Mouse (Mus musculus) midbrain, embryonic 13.5 days (tissue): ENCODE measurements around the gene Tmem150c. TPM values are rescaled to one million over a fixed set of nuclear protein-coding genes. Genes with fewer than 3 reads are reported as not detected.

ENCODE experiments used
- ATAC-seq: fragments of 200-750 bp; cut with Nextera tagmentation; 2 replicates; pipeline ENCODE4 v1.8.0; 2017; ENCODE audit warnings: mild to moderate bottlenecking, moderate TSS enrichment, moderate library complexity
- H3K27ac ChIP-seq: fragments of 300-500 bp; sonication (generic); 2 replicates; pipeline ENCODE4 v1.5.1; 2015; ENCODE audit warnings: inconsistent platforms, mild to moderate bottlenecking, moderate library complexity
- H3K27me3 ChIP-seq: fragments of 300-500 bp; sonication (generic); 2 replicates; pipeline ENCODE4 v1.6.1; 2015; ENCODE audit warnings: mild to moderate bottlenecking, inconsistent platforms
- H3K36me3 ChIP-seq: fragments of 300-500 bp; sonication (generic); 2 replicates; pipeline ENCODE4 v1.6.1; 2015; ENCODE audit warnings: mild to moderate bottlenecking, inconsistent platforms
- H3K4me1 ChIP-seq: fragments of 300-500 bp; sonication (generic); replicated peaks from 2 replicates; pipeline ENCODE4 v1.6.1; 2015; ENCODE audit warnings: inconsistent platforms
- H3K4me2 ChIP-seq: fragments of 300-500 bp; sonication (generic); replicated peaks from 2 replicates; pipeline ENCODE4 v1.6.1; 2015; ENCODE audit warnings: moderate library complexity, mild to moderate bottlenecking, inconsistent platforms
- H3K4me3 ChIP-seq: fragments of 300-500 bp; sonication (generic); replicated peaks from 2 replicates; pipeline ENCODE4 v1.5.1; 2015; ENCODE audit warnings: mild to moderate bottlenecking, inconsistent platforms
- H3K9ac ChIP-seq: fragments of 300-500 bp; sonication (generic); replicated peaks from 2 replicates; pipeline ENCODE4 v1.6.1; 2015; ENCODE audit warnings: mild to moderate bottlenecking, inconsistent platforms
- H3K9me3 ChIP-seq: fragments of 300-500 bp; sonication (generic); 2 replicates; pipeline ENCODE4 v1.6.1; 2016; ENCODE audit warnings: mild to moderate bottlenecking, inconsistent platforms
- WGBS: fragments of 180-500 bp; shearing (Covaris S2); methylation state at CpG from one replicate; pipeline ENCODE4 v1.1.7; 2015; 5-methylcytosine and 5-hydroxymethylcytosine counted together
- polyA plus RNA-seq: library from polyadenylated mRNA; unstranded; fragments of >200 nt; fragmentation: Nextera tagmentation; extraction: Ambion mirVana; gene quantifications from 2 replicates; pipeline ENCODE4 v1.2.1, GENCODE M21; 2015

Tmem150c gene
- polyA plus RNA-seq, 1 experiment from 2014 or later = 17.7 TPM

DNA sequence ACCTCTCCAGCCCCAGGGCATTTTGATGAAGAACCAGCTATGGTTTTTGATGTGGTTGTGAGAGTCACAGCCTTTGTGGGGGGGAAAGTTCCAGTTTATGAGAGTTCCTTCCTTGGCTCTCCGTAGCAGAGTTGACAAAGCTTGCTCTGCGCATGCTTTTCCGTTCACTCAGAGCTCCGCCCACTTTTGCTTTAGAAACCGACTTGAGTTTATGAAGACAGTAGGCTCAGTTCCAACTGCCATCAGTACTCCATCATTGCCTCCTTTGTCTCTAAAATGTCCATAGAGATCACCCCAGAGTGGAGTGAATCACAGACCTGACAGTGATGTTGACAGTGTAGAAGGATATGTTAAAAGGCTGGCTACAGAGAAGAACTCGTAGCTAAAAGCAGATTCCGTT, 3.8 kb upstream of the Tmem150c start:
- peaks cover 5% of the 10 kb centered on the region; the same call in 1 of the 2 replicates for H3K4me1 ChIP-seq
- no peak overlapping the region for H3K4me2 ChIP-seq
- H3K4me3 ChIP-seq = no peak overlapping the region
- peaks cover 15% of the 10 kb centered on the region; the same call in 1 of the 2 replicates for H3K27me3 ChIP-seq
- no peaks in the 10 kb centered on the region for H3K36me3 ChIP-seq
- ATAC-seq = no peak
- H3K27ac ChIP-seq = no peak overlapping the region
- no peak overlapping the region for H3K9ac ChIP-seq
- no peaks in the 10 kb centered on the region for H3K9me3 ChIP-seq
- 75% methylated on average over 7 of the region's 7 CpGs for WGBS

GRCm38 (mm10) chr5:100162857-100163256, 3.2 kb upstream of the Tmem150c start:
- no peak for ATAC-seq
- WGBS = 89% methylated on average over 3 of the region's 3 CpGs
- no peak overlapping the region for H3K4me3 ChIP-seq
- H3K27me3 ChIP-seq = peaks cover 20% of the 10 kb centered on the region; the same call in 1 of the 2 replicates
- H3K4me2 ChIP-seq = no peak overlapping the region
- no peaks in the 10 kb centered on the region for H3K9me3 ChIP-seq
- H3K36me3 ChIP-seq = no peaks in the 10 kb centered on the region
- peaks cover 9% of the 10 kb centered on the region; the same call in 1 of the 2 replicates for H3K4me1 ChIP-seq
- no peak overlapping the region for H3K27ac ChIP-seq
- no peak overlapping the region for H3K9ac ChIP-seq

- H3K9me3 ChIP-seq = no peaks in the 10 kb centered on the region
- H3K27me3 ChIP-seq = peaks cover 23% of the 10 kb centered on the region; the same call in 1 of the 2 replicates
- ATAC-seq = no peak
- H3K4me1 ChIP-seq = peaks cover 9% of the 10 kb centered on the region; the same call in 1 of the 2 replicates
- H3K9ac ChIP-seq = no peak overlapping the region
- H3K4me2 ChIP-seq = no peak overlapping the region
- WGBS = 90% methylated on average over 1 of the region's 1 CpGs
- no peak overlapping the region for H3K27ac ChIP-seq
- H3K36me3 ChIP-seq = no peaks in the 10 kb centered on the region
- H3K4me3 ChIP-seq = no peak overlapping the region
These were observed 2.4 kb upstream of the Tmem150c start for GRCm38 (mm10) chr5:100162053-100162452.

DNA sequence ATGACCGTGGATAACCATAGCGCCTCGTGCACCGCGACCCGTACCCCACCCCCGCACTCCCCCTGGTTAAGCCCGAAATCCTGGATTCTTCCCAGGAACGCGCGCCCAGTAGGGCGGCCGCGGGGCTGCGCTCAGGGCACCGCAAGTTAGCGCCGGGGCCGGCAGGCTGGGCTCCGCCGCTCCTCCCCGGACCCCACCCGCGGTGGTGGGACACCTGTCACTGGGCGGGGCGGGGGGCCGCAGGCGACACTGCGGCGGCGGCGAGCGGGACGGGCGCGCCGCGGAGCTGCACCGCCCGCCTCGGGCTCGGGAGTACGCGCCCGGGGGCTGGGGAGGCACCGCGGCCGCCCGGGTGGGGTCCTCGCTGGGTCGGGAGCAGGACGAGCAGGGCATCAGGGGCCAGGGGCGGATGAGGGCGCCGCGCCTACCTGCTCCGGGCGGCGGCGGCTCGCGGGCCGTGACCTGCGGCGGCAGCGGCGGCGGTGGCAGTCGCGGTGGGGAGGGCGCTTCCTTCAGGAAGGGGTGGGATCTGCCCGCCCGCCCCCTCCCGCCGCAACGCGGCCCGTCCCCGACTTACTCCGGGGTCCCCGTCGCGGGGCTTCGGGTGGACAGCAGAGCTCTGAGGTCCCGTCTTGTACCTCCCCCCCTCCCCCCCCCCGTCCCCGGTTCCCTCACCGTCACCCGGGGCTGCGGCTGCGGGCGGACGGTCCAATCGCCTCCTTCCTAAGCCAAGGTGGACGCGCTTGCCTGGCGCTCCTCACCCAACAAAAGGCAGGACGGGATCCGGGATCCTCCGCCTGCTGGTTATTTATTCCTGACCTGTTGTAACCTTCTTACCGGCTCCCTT, 594 bp downstream of the Tmem150c start:
- peaks cover 9% of the 10 kb centered on the region; the same call in 1 of the 2 replicates for H3K4me1 ChIP-seq
- H3K4me3 ChIP-seq = peak overlapping the region; percentile 70
- H3K36me3 ChIP-seq = no peaks in the 10 kb centered on the region
- peak overlapping the region; percentile 84 for H3K9ac ChIP-seq
- peaks cover 23% of the 10 kb centered on the region; the same call in 1 of the 2 replicates for H3K27me3 ChIP-seq
- H3K9me3 ChIP-seq = no peaks in the 10 kb centered on the region
- ATAC-seq = peak; percentile 83
- WGBS = under 1% methylated on average over 70 of the region's 101 CpGs
- H3K4me2 ChIP-seq = peak overlapping the region; percentile 93
- H3K27ac ChIP-seq = peak overlapping the region; percentile 57

DNA sequence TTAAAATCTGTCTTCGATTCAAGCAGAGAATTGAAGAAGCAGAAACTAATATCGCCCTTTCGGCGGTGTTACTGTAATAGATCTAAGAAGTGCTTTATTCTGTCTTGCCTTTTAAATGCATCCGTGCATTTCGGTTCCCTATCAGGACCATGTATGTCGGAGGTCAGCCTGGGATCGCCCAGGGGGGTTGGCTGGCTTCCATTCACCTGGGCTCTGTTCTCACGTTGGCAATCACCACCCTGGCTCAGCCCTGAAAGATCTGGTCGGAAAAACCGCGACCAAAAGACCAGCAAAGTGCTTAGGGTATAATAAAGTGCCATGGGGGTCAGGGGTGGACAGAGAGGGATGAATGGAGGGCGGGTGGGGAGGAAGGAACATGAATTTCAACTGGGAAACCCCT, 1.3 kb downstream of the Tmem150c start:
- H3K9me3 ChIP-seq = no peaks in the 10 kb centered on the region
- WGBS = 14% methylated on average over 13 of the region's 13 CpGs
- peak overlapping the region; percentile 93 for H3K4me2 ChIP-seq
- H3K9ac ChIP-seq = peak overlapping the region; percentile 84
- no peaks in the 10 kb centered on the region for H3K36me3 ChIP-seq
- H3K27ac ChIP-seq = no peak overlapping the region
- ATAC-seq = 0 out of 2 replicates have a peak, but pooled peaks have one; percentile 25
- H3K4me3 ChIP-seq = peak overlapping the region; percentile 70
- peaks cover 9% of the 10 kb centered on the region; the same call in 1 of the 2 replicates for H3K4me1 ChIP-seq
- peaks cover 23% of the 10 kb centered on the region; the same call in 1 of the 2 replicates for H3K27me3 ChIP-seq

GRCm38 (mm10) chr5:100155646-100156045, 4.0 kb downstream of the Tmem150c start:
- no peak overlapping the region for H3K4me2 ChIP-seq
- peaks cover 20% of the 10 kb centered on the region; the same call in 1 of the 2 replicates for H3K27me3 ChIP-seq
- no peak overlapping the region for H3K27ac ChIP-seq
- no peak overlapping the region for H3K9ac ChIP-seq
- H3K4me1 ChIP-seq = peaks cover 9% of the 10 kb centered on the region; the same call in 1 of the 2 replicates
- H3K4me3 ChIP-seq = no peak overlapping the region
- no peaks in the 10 kb centered on the region for H3K36me3 ChIP-seq
- no peak for ATAC-seq
- WGBS = 89% methylated on average over 6 of the region's 6 CpGs
- no peaks in the 10 kb centered on the region for H3K9me3 ChIP-seq

- no peaks in the 10 kb centered on the region for H3K4me1 ChIP-seq
- H3K4me2 ChIP-seq = no peak overlapping the region
- no peak overlapping the region for H3K4me3 ChIP-seq
- H3K27ac ChIP-seq = no peak overlapping the region
- H3K36me3 ChIP-seq = no peaks in the 10 kb centered on the region
- no peak for ATAC-seq
- H3K9ac ChIP-seq = no peak overlapping the region
- no peaks in the 10 kb centered on the region for H3K27me3 ChIP-seq
- 72% methylated on average over 3 of the region's 3 CpGs for WGBS
- H3K9me3 ChIP-seq = no peaks in the 10 kb centered on the region
These were observed 9.6 kb downstream of the Tmem150c start for GRCm38 (mm10) chr5:100149967-100150366.

DNA sequence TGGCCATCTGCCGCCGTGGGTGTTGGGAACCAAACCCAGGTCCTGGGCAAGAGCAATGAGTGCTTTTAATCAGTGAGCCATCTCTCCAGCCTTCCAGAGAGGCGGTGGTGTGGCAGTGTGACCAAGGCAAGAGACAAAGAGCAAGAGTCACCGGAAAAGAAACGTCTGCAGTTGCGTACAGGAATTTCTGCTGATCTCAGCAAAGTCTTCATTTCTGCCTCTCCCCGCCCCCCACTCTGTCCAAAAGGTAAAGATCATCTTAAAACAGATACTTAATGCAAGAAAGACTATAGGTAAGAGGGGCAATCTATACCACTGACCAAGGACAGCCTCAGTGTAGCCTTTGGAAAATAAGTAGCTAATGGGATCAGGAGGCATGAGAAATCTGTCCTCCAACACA, 14.8 kb downstream of the Tmem150c start:
- ATAC-seq = no peak
- H3K36me3 ChIP-seq = no peaks in the 10 kb centered on the region
- no peak overlapping the region for H3K27ac ChIP-seq
- no peaks in the 10 kb centered on the region for H3K27me3 ChIP-seq
- no peak overlapping the region for H3K4me3 ChIP-seq
- no peak overlapping the region for H3K9ac ChIP-seq
- no peaks in the 10 kb centered on the region for H3K9me3 ChIP-seq
- 86% methylated on average over 7 of the region's 7 CpGs for WGBS
- H3K4me2 ChIP-seq = no peak overlapping the region
- H3K4me1 ChIP-seq = no peaks in the 10 kb centered on the region

- no peaks in the 10 kb centered on the region for H3K36me3 ChIP-seq
- H3K4me1 ChIP-seq = 0 out of 2 replicates have a peak, but pooled peaks cover 4% of the 10 kb centered on the region
- WGBS = 74% methylated on average over 8 of the region's 8 CpGs
- H3K27me3 ChIP-seq = no peaks in the 10 kb centered on the region
- H3K27ac ChIP-seq = no peak overlapping the region
- no peak overlapping the region for H3K4me2 ChIP-seq
- no peaks in the 10 kb centered on the region for H3K9me3 ChIP-seq
- no peak overlapping the region for H3K9ac ChIP-seq
- no peak overlapping the region for H3K4me3 ChIP-seq
- ATAC-seq = no peak
These were observed 32.3 kb downstream of the Tmem150c start for GRCm38 (mm10) chr5:100127283-100127682.

DNA sequence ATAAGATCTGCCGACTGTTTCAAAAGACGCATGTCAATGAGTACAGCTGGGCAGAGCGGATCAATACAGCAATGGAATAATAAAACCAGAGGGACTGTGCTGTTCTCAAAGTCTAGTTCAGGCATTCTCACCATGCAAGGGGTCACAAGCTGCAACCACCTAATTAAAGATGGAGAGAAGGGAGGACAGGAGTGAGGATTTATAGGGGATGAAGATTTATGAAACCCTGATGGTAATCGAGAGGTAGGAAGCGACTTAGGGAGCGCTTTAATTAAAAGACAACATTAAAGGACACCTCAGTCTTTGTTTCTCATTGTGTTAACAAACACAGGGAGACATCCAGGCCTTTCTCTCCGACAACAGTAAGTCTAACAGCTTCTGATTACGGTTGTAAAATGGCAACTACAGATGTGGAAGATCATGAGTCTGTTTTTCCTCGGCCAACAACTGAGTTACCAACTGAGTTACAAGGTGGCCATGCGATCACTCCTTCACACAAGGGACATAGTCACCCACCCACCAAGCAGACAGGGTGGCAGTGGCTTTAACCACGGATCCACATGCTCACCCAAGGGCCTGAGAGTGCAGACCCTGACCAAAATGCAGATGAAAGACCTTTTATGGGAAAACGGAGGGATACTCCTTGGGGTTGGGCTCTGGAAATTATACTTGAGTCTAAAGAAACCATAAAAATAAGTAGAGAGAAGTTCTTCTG, 34.0 kb downstream of the Tmem150c start:
- Histone ChIP-seq H3K9ac (no peak overlapping the region), H3K27me3 (no peaks in the 10 kb centered on the region), H3K4me1 (peaks cover 12% of the 10 kb centered on the region), H3K36me3 (no peaks in the 10 kb centered on the region), H3K4me3 (no peak overlapping the region), H3K4me2 (no peak overlapping the region), H3K27ac (no peak overlapping the region), H3K9me3 (no peaks in the 10 kb centered on the region)
- no peak for ATAC-seq
- 75% methylated on average over 12 of the region's 12 CpGs for WGBS

DNA sequence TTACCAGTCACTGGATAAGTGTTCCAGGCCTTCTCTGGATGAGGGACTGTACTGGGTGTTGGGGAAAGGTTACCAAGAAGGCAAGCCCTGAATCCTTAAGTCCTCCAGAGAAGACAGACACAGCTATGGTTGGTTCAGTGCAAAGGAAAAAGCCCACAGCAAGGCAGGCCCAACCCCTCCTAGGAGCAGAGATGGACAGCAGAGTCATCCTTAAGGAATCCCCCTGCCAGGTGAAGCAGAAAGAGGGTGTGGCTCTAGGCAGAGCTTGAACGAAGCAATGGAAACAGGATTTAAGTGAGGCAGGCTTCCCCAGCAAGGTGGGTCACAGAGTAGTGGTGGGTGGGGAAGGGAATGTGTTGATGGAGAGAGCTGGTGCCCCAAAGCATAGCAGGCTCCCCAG, 35.1 kb downstream of the Tmem150c start:
- 65% methylated on average over 1 of the region's 1 CpGs for WGBS
- Histone ChIP-seq H3K27me3 (no peaks in the 10 kb centered on the region), H3K27ac (no peak overlapping the region), H3K4me3 (no peak overlapping the region), H3K4me1 (peaks cover 15% of the 10 kb centered on the region), H3K9me3 (no peaks in the 10 kb centered on the region), H3K9ac (no peak overlapping the region), H3K4me2 (no peak overlapping the region), H3K36me3 (no peaks in the 10 kb centered on the region)
- no peak; the same call in 1 of the 2 replicates for ATAC-seq

- Histone ChIP-seq H3K4me1 (peaks cover 21% of the 10 kb centered on the region), H3K9ac (no peak overlapping the region), H3K9me3 (no peaks in the 10 kb centered on the region), H3K27ac (no peak overlapping the region), H3K4me2 (no peak overlapping the region), H3K4me3 (no peak overlapping the region), H3K36me3 (no peaks in the 10 kb centered on the region), H3K27me3 (no peaks in the 10 kb centered on the region)
- no peak for ATAC-seq
- WGBS = 50% methylated on average over 7 of the region's 7 CpGs
These were observed 36.3 kb downstream of the Tmem150c start for GRCm38 (mm10) chr5:100123283-100123682.
